Mouse (Mus musculus): ENCODE measurements around the gene Smoc1. TPM values are rescaled to one million over a fixed set of nuclear protein-coding genes. Genes with fewer than 3 reads are reported as not detected.

The Smoc1 gene
- polyA plus RNA-seq, 1 experiment from 2014 or later: 15.5 TPM

GRCm38 (mm10) chr12:80993773-80994172, 32.8 kb upstream of the Smoc1 start:
- no peak overlapping the region for H3K9ac ChIP-seq (replicated peaks; ENCODE audit: low read length)
- WGBS: 73% methylated on average over 1 of the region's 1 CpGs
- DNase-seq (ENCODE audit: low spot score) (no peak), ATAC-seq (replicated peaks; ENCODE audit: insufficient number of reproducible peaks, low FRiP score, low TSS enrichment, low read depth) (no peak)
- H3K4me3 ChIP-seq (ENCODE audit: low read depth, low read length): no peak overlapping the region
- H3K36me3 ChIP-seq (replicated peaks; ENCODE audit: control insufficient read depth, insufficient read depth, low read depth, low read length): no peaks in the 10 kb centered on the region
- H3K27ac ChIP-seq (replicated peaks; ENCODE audit: low read depth, low read length): no peak overlapping the region
- no peaks in the 10 kb centered on the region for H3K4me1 ChIP-seq (ENCODE audit: control insufficient read depth, insufficient read depth, low read length)
- no peak overlapping the region for H3K4me2 ChIP-seq (ENCODE audit: low read depth, low read length)
- H3K27me3 ChIP-seq (ENCODE audit: control insufficient read depth, insufficient read depth, low read length): no peaks in the 10 kb centered on the region
- H3K9me3 ChIP-seq (replicated peaks; ENCODE audit: control insufficient read depth, low read length): no peaks in the 10 kb centered on the region

DNA sequence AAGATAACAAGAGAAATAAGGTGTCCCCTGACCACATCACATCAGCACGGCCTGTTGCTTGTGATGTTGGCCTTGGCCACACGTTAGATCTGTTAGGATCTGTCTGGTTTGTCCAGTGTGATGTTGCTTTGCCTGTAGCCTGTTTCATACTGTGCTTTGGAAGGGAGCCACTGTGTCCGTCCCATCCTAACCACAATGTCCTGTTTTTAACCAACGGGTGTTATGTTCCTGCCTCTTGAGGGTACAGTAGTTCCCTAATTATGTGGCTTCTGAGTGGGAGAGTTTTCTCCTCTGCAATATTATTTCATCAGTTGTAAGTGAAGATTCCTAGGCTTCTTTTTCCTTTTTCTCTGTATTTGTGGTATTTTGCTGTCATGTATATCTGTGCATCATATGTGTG, 31.3 kb upstream of the Smoc1 start:
- no peak overlapping the region for H3K9ac ChIP-seq (replicated peaks; ENCODE audit: low read length)
- no peaks in the 10 kb centered on the region for H3K27me3 ChIP-seq (ENCODE audit: control insufficient read depth, insufficient read depth, low read length)
- no peak for ATAC-seq (replicated peaks; ENCODE audit: insufficient number of reproducible peaks, low FRiP score, low TSS enrichment, low read depth)
- no peak for DNase-seq (ENCODE audit: low spot score)
- no peaks in the 10 kb centered on the region for H3K9me3 ChIP-seq (replicated peaks; ENCODE audit: control insufficient read depth, low read length)
- WGBS: 90% methylated on average over 4 of the region's 4 CpGs
- no peak overlapping the region for H3K27ac ChIP-seq (replicated peaks; ENCODE audit: low read depth, low read length)
- no peaks in the 10 kb centered on the region for H3K36me3 ChIP-seq (replicated peaks; ENCODE audit: control insufficient read depth, insufficient read depth, low read depth, low read length)
- no peak overlapping the region for H3K4me3 ChIP-seq (ENCODE audit: low read depth, low read length)
- H3K4me2 ChIP-seq (ENCODE audit: low read depth, low read length): no peak overlapping the region
- H3K4me1 ChIP-seq (ENCODE audit: control insufficient read depth, insufficient read depth, low read length): no peaks in the 10 kb centered on the region

- H3K27ac ChIP-seq (replicated peaks; ENCODE audit: low read depth, low read length): no peak overlapping the region
- H3K9me3 ChIP-seq (replicated peaks; ENCODE audit: control insufficient read depth, low read length): no peaks in the 10 kb centered on the region
- no peaks in the 10 kb centered on the region for H3K27me3 ChIP-seq (ENCODE audit: control insufficient read depth, insufficient read depth, low read length)
- no peak overlapping the region for H3K4me3 ChIP-seq (ENCODE audit: low read depth, low read length)
- no peak overlapping the region for H3K4me2 ChIP-seq (ENCODE audit: low read depth, low read length)
- ATAC-seq (replicated peaks; ENCODE audit: insufficient number of reproducible peaks, low FRiP score, low TSS enrichment, low read depth): no peak
- no peaks in the 10 kb centered on the region; the same call in 1 of the 2 replicates for H3K4me1 ChIP-seq (ENCODE audit: control insufficient read depth, insufficient read depth, low read length)
- H3K36me3 ChIP-seq (replicated peaks; ENCODE audit: control insufficient read depth, insufficient read depth, low read depth, low read length): no peaks in the 10 kb centered on the region
- 54% methylated on average over 4 of the region's 4 CpGs for WGBS
- H3K9ac ChIP-seq (replicated peaks; ENCODE audit: low read length): no peak overlapping the region
- DNase-seq (ENCODE audit: low spot score): peak; percentile 26
Observed at GRCm38 (mm10) chr12:80997652-80998051, 29.0 kb upstream of the Smoc1 start.

DNA sequence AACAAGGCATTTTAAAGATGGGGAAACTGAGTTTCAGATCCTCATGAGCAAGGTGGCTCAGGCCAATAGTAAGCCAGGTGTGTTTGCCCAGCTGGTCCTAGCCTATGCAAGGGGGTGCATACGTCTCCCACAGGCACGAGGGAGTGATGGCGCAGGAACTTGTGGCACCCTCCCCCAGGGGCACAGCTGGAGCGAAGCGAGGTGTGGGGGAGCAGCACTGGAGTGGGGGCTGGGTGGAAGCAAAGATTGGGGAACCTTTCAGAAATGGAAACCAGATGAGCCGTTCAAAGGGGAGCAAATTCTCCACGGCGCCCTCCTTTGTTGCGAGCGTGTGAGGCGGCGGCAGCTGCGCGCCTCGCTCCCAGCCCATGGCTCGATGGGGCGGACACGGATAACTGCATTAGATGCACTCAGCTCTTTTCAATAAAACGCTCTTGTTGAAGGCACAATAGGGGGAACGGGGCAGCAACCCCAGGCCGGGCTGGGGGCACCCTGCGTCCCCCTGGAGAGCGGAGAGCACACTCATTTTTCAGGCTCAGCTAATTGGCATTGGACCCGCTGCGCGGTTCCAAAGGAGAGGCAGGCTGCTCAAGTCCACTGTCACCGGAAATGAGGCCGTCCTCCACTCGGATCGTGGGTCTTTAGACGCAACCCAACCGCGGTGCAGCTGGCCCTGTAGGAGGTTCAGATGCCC, 27.9 kb upstream of the Smoc1 start:
- peaks cover 3% of the 10 kb centered on the region for H3K4me1 ChIP-seq (ENCODE audit: control insufficient read depth, insufficient read depth, low read length)
- peak overlapping the region; percentile 32 for H3K9ac ChIP-seq (replicated peaks; ENCODE audit: low read length)
- WGBS: 2% methylated on average over 33 of the region's 33 CpGs
- ATAC-seq (replicated peaks; ENCODE audit: insufficient number of reproducible peaks, low FRiP score, low TSS enrichment, low read depth) (peak; percentile 75), DNase-seq (ENCODE audit: low spot score) (peak; percentile 74)
- H3K27ac ChIP-seq (replicated peaks; ENCODE audit: low read depth, low read length): peak overlapping the region; percentile 22; the same call in 1 of the 2 replicates
- peak overlapping the region; percentile 31 for H3K4me2 ChIP-seq (ENCODE audit: low read depth, low read length)
- H3K4me3 ChIP-seq (ENCODE audit: low read depth, low read length): peak overlapping the region; percentile 17
- H3K9me3 ChIP-seq (replicated peaks; ENCODE audit: control insufficient read depth, low read length): no peaks in the 10 kb centered on the region
- no peaks in the 10 kb centered on the region for H3K36me3 ChIP-seq (replicated peaks; ENCODE audit: control insufficient read depth, insufficient read depth, low read depth, low read length)
- H3K27me3 ChIP-seq (ENCODE audit: control insufficient read depth, insufficient read depth, low read length): no peaks in the 10 kb centered on the region

GRCm38 (mm10) chr12:81000924-81001323, 25.7 kb upstream of the Smoc1 start:
- Histone ChIP-seq H3K9ac (replicated peaks; ENCODE audit: low read length) (no peak overlapping the region), H3K9me3 (replicated peaks; ENCODE audit: control insufficient read depth, low read length) (no peaks in the 10 kb centered on the region), H3K4me2 (ENCODE audit: low read depth, low read length) (no peak overlapping the region), H3K4me1 (ENCODE audit: control insufficient read depth, insufficient read depth, low read length) (peaks cover 3% of the 10 kb centered on the region), H3K4me3 (ENCODE audit: low read depth, low read length) (no peak overlapping the region), H3K27ac (replicated peaks; ENCODE audit: low read depth, low read length) (no peak overlapping the region), H3K36me3 (replicated peaks; ENCODE audit: control insufficient read depth, insufficient read depth, low read depth, low read length) (no peaks in the 10 kb centered on the region), H3K27me3 (ENCODE audit: control insufficient read depth, insufficient read depth, low read length) (no peaks in the 10 kb centered on the region)
- ATAC-seq (replicated peaks; ENCODE audit: insufficient number of reproducible peaks, low FRiP score, low TSS enrichment, low read depth) (no peak), DNase-seq (ENCODE audit: low spot score) (no peak)
- WGBS: 79% methylated on average over 4 of the region's 4 CpGs

DNA sequence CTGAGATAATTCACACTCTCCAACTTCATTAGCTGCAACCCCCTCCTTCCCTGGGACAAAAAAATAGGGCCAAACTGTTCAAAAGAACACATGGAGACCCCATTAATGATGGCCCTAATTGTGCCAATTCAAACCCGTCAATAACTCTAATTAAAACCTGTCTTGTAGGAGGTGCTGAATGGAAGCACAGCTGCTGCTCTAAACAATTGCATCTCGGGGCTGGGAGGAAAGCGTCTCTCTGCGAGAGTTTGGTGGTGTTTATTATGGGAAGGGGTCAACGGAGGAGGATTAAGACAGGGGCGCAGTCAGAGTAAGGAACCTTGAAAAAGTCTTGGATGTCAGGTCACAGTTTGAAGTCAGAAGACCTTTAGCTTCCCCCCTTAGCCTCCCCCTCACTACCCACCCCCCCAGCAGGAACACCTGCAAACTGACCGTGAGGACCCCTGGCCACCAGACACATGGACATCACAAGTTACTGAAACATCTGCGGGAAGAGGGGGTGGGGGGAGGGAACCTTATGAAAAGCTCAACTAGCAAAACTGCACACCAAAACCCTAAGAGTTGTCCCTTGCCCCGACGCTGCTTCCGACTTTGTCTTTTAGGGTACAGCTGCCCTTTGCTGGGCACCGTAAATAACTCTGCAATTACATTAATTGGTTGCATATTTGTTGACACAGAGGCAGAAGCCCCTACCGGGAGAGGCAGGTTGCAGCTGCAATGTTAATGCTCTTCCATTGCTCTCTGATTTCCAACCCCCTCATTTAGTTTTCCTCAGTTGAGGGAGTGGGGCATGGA, 23.6 kb upstream of the Smoc1 start:
- H3K4me3 ChIP-seq (ENCODE audit: low read depth, low read length): no peak overlapping the region
- peak; percentile 56 for DNase-seq (ENCODE audit: low spot score)
- ATAC-seq (replicated peaks; ENCODE audit: insufficient number of reproducible peaks, low FRiP score, low TSS enrichment, low read depth): no peak
- no peak overlapping the region for H3K4me2 ChIP-seq (ENCODE audit: low read depth, low read length)
- 12% methylated on average over 13 of the region's 13 CpGs for WGBS
- H3K27ac ChIP-seq (replicated peaks; ENCODE audit: low read depth, low read length): no peak overlapping the region
- no peaks in the 10 kb centered on the region for H3K36me3 ChIP-seq (replicated peaks; ENCODE audit: control insufficient read depth, insufficient read depth, low read depth, low read length)
- H3K4me1 ChIP-seq (ENCODE audit: control insufficient read depth, insufficient read depth, low read length): peaks cover 3% of the 10 kb centered on the region
- no peaks in the 10 kb centered on the region for H3K27me3 ChIP-seq (ENCODE audit: control insufficient read depth, insufficient read depth, low read length)
- H3K9ac ChIP-seq (replicated peaks; ENCODE audit: low read length): no peak overlapping the region
- no peaks in the 10 kb centered on the region for H3K9me3 ChIP-seq (replicated peaks; ENCODE audit: control insufficient read depth, low read length)

- H3K4me3 ChIP-seq (ENCODE audit: low read depth, low read length): no peak overlapping the region
- DNase-seq (ENCODE audit: low spot score) (peak; percentile 84), ATAC-seq (replicated peaks; ENCODE audit: insufficient number of reproducible peaks, low FRiP score, low TSS enrichment, low read depth) (peak; percentile 88)
- H3K27ac ChIP-seq (replicated peaks; ENCODE audit: low read depth, low read length): peak overlapping the region; percentile 39; the same call in 1 of the 2 replicates
- H3K36me3 ChIP-seq (replicated peaks; ENCODE audit: control insufficient read depth, insufficient read depth, low read depth, low read length): no peaks in the 10 kb centered on the region
- no peaks in the 10 kb centered on the region for H3K9me3 ChIP-seq (replicated peaks; ENCODE audit: control insufficient read depth, low read length)
- no peak overlapping the region for H3K4me2 ChIP-seq (ENCODE audit: low read depth, low read length)
- no peaks in the 10 kb centered on the region for H3K4me1 ChIP-seq (ENCODE audit: control insufficient read depth, insufficient read depth, low read length)
- WGBS: 0% methylated on average over 3 of the region's 3 CpGs
- no peaks in the 10 kb centered on the region for H3K27me3 ChIP-seq (ENCODE audit: control insufficient read depth, insufficient read depth, low read length)
- H3K9ac ChIP-seq (replicated peaks; ENCODE audit: low read length): 0 out of 2 replicates have a peak overlapping the region, but pooled peaks have one; percentile 2
Observed at GRCm38 (mm10) chr12:81009813-81010212, 16.8 kb upstream of the Smoc1 start.

- Histone ChIP-seq H3K9ac (replicated peaks; ENCODE audit: low read length) (no peak overlapping the region), H3K4me3 (ENCODE audit: low read depth, low read length) (no peak overlapping the region), H3K36me3 (replicated peaks; ENCODE audit: control insufficient read depth, insufficient read depth, low read depth, low read length) (no peaks in the 10 kb centered on the region), H3K9me3 (replicated peaks; ENCODE audit: control insufficient read depth, low read length) (no peaks in the 10 kb centered on the region), H3K4me2 (ENCODE audit: low read depth, low read length) (no peak overlapping the region), H3K27ac (replicated peaks; ENCODE audit: low read depth, low read length) (no peak overlapping the region), H3K4me1 (ENCODE audit: control insufficient read depth, insufficient read depth, low read length) (no peaks in the 10 kb centered on the region), H3K27me3 (ENCODE audit: control insufficient read depth, insufficient read depth, low read length) (no peaks in the 10 kb centered on the region)
- DNase-seq (ENCODE audit: low spot score) (no peak), ATAC-seq (replicated peaks; ENCODE audit: insufficient number of reproducible peaks, low FRiP score, low TSS enrichment, low read depth) (no peak)
- 83% methylated on average over 2 of the region's 2 CpGs for WGBS
Observed at GRCm38 (mm10) chr12:81011994-81012393, 14.6 kb upstream of the Smoc1 start.
